ENCODE assay signal across 11 mouse cellular contexts in the genomic region with DNA sequence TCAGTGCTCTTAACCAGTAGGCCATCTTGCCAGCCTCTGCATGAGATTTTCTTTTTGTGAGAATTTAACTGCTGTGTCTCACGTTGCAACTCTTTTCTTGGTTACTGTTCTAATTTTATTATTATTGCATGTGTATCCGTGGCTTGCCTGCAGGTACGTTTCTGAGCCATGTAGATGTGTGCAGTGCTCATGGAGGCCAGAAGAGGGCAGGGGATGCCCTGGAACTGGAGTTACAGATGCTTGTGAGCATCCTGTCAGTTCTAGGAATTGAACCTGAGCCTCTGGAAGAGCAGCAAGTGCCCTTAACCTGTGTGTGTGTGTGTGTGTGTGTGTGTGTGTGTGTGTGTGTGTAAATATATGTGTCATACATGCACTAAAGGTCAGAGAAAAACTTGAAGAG. TPM values are rescaled to one million over a fixed set of nuclear protein-coding genes. Genes with fewer than 3 reads are reported as not detected.
DNase-seq lines count a peak whose midpoint lies in the region; ATAC-seq and TF ChIP-seq lines count a peak whose summit lies in the region.
"Had no signal": no experiment of that assay in that cellular context is flagged by ENCODE, and none has a peak within 500 bp of the region (broad histone marks: within the 10 kb centered on the region; RNA-seq: fewer than 3 reads in every experiment).

No protein-coding gene starts in this region.

- TF ChIP-seq CTCF in kidney, adult 2 months (conservative IDR thresholded peaks at IDR 0.05; ENCODE audit: insufficient read depth, insufficient read length, low read depth, low read length), result peak; percentile 49
- TF ChIP-seq CTCF in thymus, adult 2 months (IDR thresholded peaks at IDR 0.05; ENCODE audit: borderline replicate concordance, control insufficient read depth, extremely low read depth, insufficient read depth, low read length, poor library complexity), result no peak

- H3K4me1 ChIP-seq in kidney, adult 2 months (ENCODE audit: control insufficient read depth, insufficient read depth, low read length), result no peaks in the 10 kb centered on the region
- H3K4me1 ChIP-seq in thymus, adult 2 months (replicated peaks; ENCODE audit: control insufficient read depth, insufficient read depth, low read length), result no peaks in the 10 kb centered on the region
- no peaks in the 10 kb centered on the region for H3K4me1 ChIP-seq in heart, embryonic 11.5 days (ENCODE audit: control insufficient read depth, insufficient read depth, low read length)
- H3K4me1 ChIP-seq: limb, embryonic 12.5 days had no signal

- H3K9me3 ChIP-seq in heart, embryonic 11.5 days (replicated peaks; ENCODE audit: control insufficient read depth, low read length), result no peaks in the 10 kb centered on the region
- H3K9me3 ChIP-seq: limb, embryonic 12.5 days had no signal

- H3K27me3 ChIP-seq in kidney, adult 2 months (replicated peaks; ENCODE audit: control insufficient read depth, insufficient read depth, low read length), result no peaks in the 10 kb centered on the region
- no peaks in the 10 kb centered on the region; the same call in 1 of the 2 replicates for H3K27me3 ChIP-seq in thymus, adult 2 months (ENCODE audit: control insufficient read depth, insufficient read depth, low read length)
- H3K27me3 ChIP-seq in heart, embryonic 11.5 days (ENCODE audit: control insufficient read depth, insufficient read depth, low read length), result no peaks in the 10 kb centered on the region; the same call in 1 of the 2 replicates
- H3K27me3 ChIP-seq: limb, embryonic 12.5 days had no signal

- peak; percentile 27 for DNase-seq in adrenal gland, adult 2 months
- DNase-seq in adrenal gland, adult 18-20 months (ENCODE audit: low spot score in 2 of 2), result no peak
- no peak for DNase-seq in kidney, adult 2 months
- DNase-seq in kidney, postnatal 14 days, result no peak
- peak; percentile 35 for DNase-seq in thymus, adult 2 months
- no peak for DNase-seq in thymus, adult 18-20 months
- DNase-seq in right cerebral cortex, postnatal 4 days, result no peak
- DNase-seq: right cerebral cortex, postnatal 14 days had no signal

- TF ChIP-seq POLR2A in kidney, adult 2 months (IDR thresholded peaks at IDR 0.05; ENCODE audit: low read depth, low read length), result no peak
- TF ChIP-seq POLR2A in thymus, adult 2 months (IDR thresholded peaks at IDR 0.05; ENCODE audit: control insufficient read depth, extremely low read depth, insufficient read depth, low read length, poor library complexity), result no peak

- no peak for ATAC-seq in heart, embryonic 11.5 days (replicated peaks; ENCODE audit: insufficient number of reproducible peaks, low FRiP score, low TSS enrichment)
- ATAC-seq: hindbrain, embryonic 16.5 days had no signal

- WGBS in kidney, adult 2 months, result 36% methylated on average over 3 of the region's 3 CpGs
- 20% methylated on average over 3 of the region's 3 CpGs for WGBS in thymus, adult 2 months
- 28% methylated on average over 3 of the region's 3 CpGs for WGBS in heart, embryonic 11.5 days (ENCODE audit: insufficient replicate concordance)

- no peak overlapping the region for H3K4me2 ChIP-seq in heart, embryonic 11.5 days
- H3K4me2 ChIP-seq: limb, embryonic 12.5 days had no signal

- H3K36me3 ChIP-seq in kidney, adult 2 months (ENCODE audit: control insufficient read depth, insufficient read depth, low read length), result no peaks in the 10 kb centered on the region
- H3K36me3 ChIP-seq in thymus, adult 2 months (ENCODE audit: control insufficient read depth, insufficient read depth, low read length), result no peaks in the 10 kb centered on the region
- no peaks in the 10 kb centered on the region for H3K36me3 ChIP-seq in heart, embryonic 11.5 days (ENCODE audit: control insufficient read depth, insufficient read depth, low read length)
- H3K36me3 ChIP-seq: limb, embryonic 12.5 days had no signal

- H3K4me3 ChIP-seq in kidney, adult 2 months (ENCODE audit: insufficient read depth, low read depth, low read length), result no peak overlapping the region
- no peak overlapping the region for H3K4me3 ChIP-seq in thymus, adult 2 months (ENCODE audit: control insufficient read depth, insufficient read depth, low read length)
- H3K4me3 ChIP-seq in heart, embryonic 11.5 days (ENCODE audit: low read depth, low read length), result no peak overlapping the region
- H3K4me3 ChIP-seq: limb, embryonic 12.5 days had no signal

- no peak overlapping the region for H3K9ac ChIP-seq in heart, embryonic 11.5 days (ENCODE audit: low read depth, low read length)
- H3K9ac ChIP-seq: limb, embryonic 12.5 days had no signal

- no peak overlapping the region for H3K27ac ChIP-seq in kidney, adult 2 months (ENCODE audit: insufficient read depth, low read depth, low read length)
- H3K27ac ChIP-seq in thymus, adult 2 months (ENCODE audit: control insufficient read depth, insufficient read depth, low read length), result no peak overlapping the region
- no peak overlapping the region for H3K27ac ChIP-seq in heart, embryonic 11.5 days (ENCODE audit: low read depth, low read length)
- H3K27ac ChIP-seq: limb, embryonic 12.5 days had no signal

RNA-seq across cellular contexts. Expression of a gene that starts 28.0 kb away (rescaled TPM):
- total RNA-seq in adrenal gland, adult 2 months (2021), result 10 to 100 TPM; 22.9 to 32.8 TPM
- 3.3 and 3.5 TPM in 2 replicates for polyA plus RNA-seq in adrenal gland, adult 2 months (2012; rRNA removed)
- total RNA-seq in adrenal gland, adult 18-20 months (2021), result 10 to 100 TPM; 21.7 to 30.4 TPM
- polyA plus RNA-seq in kidney, adult 2 months (2012; rRNA removed), result 6.7 and 8.4 TPM in 2 replicates
- 8.7 and 9.6 TPM in 2 replicates for polyA plus RNA-seq in thymus, adult 2 months (2012; rRNA removed)
- polyA plus RNA-seq in heart, embryonic 11.5 days (2014; fragmentation: Nextera tagmentation; extraction: Ambion mirVana), result 39.5 and 41.8 TPM in 2 replicates

RNA-seq across cellular contexts. Expression of a gene that starts 35.7 kb away (rescaled TPM):
- total RNA-seq in adrenal gland, adult 2 months (2021), result 1 to 10 TPM; 2.9 to 3.4 TPM
- polyA plus RNA-seq in adrenal gland, adult 2 months (2012; rRNA removed), result 9.2 and 11.0 TPM in 2 replicates
- 1 to 10 TPM; 1.9 to 5.5 TPM for total RNA-seq in adrenal gland, adult 18-20 months (2021)
- polyA plus RNA-seq in kidney, adult 2 months (2012; rRNA removed), result 5.0 and 5.2 TPM in 2 replicates
- polyA plus RNA-seq in thymus, adult 2 months (2012; rRNA removed), result 30.2 and 51.6 TPM in 2 replicates
- 5.4 and 6.7 TPM in 2 replicates for polyA plus RNA-seq in heart, embryonic 11.5 days (2014; fragmentation: Nextera tagmentation; extraction: Ambion mirVana)

Comparison
In these comparisons a context has a peak if more than half of its experiments do, and no peak if none do; other contexts are left out.
1. DNase-seq: peak in adrenal gland, adult 2 months (single experiment) and thymus, adult 2 months (single experiment); none in adrenal gland, adult 18-20 months (0 of 2), kidney, adult 2 months (single experiment), kidney, postnatal 14 days (single experiment), thymus, adult 18-20 months (0 of 2) and right cerebral cortex, postnatal 4 days (single experiment).